Mouse (Mus musculus): ENCODE data around the gene Nfia. TPM values are rescaled to one million over a fixed set of nuclear protein-coding genes. Genes with fewer than 3 reads are reported as not detected.

The Nfia gene
- total RNA-seq, 1 experiment from 2014 or later = 206 TPM

DNA sequence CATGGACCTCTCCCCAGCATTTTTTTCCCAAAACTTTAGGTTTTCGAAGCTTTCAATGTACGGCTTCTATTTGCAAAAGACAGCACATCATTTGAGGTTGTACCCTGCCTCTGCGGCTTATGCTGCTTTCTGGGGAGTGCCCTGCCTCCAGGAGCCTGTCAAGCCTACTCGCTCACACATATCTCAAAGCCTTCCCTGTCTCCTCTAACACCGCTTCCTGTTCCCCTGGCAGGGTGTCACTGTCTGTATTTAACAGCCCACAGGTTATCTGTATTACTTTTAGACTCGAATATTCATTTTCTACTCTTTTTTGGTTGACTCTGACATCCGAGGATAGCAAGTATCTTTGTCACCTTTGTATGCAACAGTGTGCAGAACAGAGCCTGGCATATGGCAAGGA lies 304.1 kb downstream of the Nfia start:
- no peak for DNase-seq

GRCm38 (mm10) chr4:98080586-98080985 lies 308.1 kb downstream of the Nfia start:
- DNase-seq = no peak

DNA sequence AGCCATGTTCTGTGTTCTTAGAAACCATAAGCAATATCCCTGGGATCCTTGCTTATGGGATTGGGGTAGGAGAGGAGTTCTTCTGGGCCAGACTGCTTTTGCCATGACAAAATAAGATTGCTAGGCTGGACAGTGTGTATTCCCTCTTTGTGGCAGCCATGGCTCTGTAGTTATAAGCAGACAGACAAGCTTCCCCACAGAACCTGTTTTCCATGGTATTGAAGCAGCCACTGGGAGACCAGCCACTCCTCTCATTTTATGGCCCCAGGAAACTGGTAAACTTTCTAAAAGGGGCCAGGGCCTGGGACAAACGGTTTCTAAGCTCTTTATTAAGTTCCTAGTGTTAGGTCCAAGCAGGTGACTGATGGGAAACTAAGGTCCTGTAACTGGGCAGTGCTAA lies 309.4 kb downstream of the Nfia start:
- no peak for DNase-seq

DNA sequence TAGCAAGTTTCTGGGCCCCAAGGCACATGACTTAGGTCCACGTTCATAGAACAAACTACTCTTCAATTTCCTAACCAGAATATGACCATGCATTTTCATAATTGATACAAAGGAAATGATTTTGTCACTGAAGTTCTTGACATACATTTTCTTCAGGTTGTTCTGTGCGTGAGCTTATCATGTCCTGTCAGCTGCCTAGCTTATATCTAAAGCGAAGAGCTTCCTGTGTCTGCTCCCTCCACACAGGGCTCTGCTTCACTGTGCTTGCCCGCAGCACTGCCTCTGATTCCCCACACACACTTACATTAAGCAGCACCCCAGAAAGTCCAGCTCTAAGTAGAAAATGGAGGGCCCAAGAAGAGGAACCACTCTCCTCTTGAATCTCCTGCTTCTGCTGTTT lies 310.0 kb downstream of the Nfia start:
- DNase-seq = no peak

- no peak for DNase-seq
Observed at GRCm38 (mm10) chr4:98085060-98085459, 312.5 kb downstream of the Nfia start.

- no peak for DNase-seq
Observed at GRCm38 (mm10) chr4:98086976-98087375, 314.4 kb downstream of the Nfia start.

- DNase-seq = no peak
Observed at GRCm38 (mm10) chr4:98089985-98090384, 317.5 kb downstream of the Nfia start.

GRCm38 (mm10) chr4:98090586-98090985 lies 318.1 kb downstream of the Nfia start:
- DNase-seq = no peak

GRCm38 (mm10) chr4:98091368-98091827 lies 318.9 kb downstream of the Nfia start:
- peak; percentile 30 for DNase-seq

DNA sequence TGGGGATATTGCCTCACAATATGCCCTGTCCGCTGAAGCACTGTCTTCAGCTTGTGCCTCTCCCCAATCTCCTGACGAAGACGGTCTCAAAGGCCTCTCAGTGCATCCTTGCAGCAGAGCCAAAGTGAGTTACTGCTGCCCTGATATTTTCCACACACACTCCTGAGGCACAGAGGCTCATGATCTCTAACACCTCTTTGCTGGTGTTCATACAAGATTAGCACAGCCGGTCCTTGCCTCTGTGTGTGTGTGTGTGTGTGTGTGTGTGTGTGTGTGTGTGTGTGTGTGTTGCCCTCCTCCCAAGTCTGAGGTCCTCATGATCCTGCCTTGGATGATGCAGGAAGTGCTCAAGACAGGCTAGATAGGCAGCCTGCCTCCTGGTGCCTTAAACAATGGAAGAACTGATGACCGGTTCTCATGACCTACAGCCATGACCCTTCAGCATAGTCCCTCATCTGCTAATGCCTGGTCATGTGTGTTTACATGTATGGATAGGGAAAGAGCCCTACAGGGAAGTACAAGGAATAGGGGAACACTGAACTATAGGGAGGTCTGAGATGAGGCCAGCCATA lies 319.5 kb downstream of the Nfia start:
- no peak for DNase-seq

DNA sequence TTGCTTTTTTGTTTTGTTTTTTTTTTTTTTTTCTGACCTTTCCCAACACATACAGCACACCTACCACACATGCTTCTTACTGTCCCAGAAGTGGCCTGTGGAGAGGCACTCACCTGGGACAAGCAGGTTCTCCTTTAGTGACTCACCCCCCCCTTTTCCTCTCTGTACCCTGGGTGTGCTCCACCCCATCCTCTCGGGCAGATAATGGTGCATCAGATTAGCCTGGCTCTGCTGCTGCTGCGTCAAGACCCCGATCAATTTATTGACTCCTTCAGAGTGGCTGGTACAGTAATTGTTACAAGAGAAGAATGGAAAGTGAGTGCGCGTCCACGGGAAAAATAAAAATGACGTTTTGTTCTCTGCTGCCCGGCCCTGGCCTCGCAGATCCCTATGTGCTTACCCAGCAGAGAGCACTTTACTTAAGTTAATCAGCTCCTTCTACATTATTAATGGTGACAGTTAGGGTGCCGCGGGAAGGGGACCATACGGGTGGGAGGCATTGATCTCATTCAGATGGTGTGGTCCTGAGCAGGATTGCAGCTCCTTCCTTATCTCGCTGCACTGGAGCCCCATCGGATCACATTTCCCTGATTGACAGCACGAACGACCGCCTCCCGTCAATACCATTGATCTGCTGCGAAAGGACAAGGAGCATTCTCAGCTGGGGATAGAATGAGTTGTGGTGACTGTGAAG lies 321.7 kb downstream of the Nfia start:
- DNase-seq = no peak

GRCm38 (mm10) chr4:98095060-98095459 lies 322.5 kb downstream of the Nfia start:
- DNase-seq = no peak

- DNase-seq = no peak
Observed at GRCm38 (mm10) chr4:98097013-98097566, 324.6 kb downstream of the Nfia start.

DNA sequence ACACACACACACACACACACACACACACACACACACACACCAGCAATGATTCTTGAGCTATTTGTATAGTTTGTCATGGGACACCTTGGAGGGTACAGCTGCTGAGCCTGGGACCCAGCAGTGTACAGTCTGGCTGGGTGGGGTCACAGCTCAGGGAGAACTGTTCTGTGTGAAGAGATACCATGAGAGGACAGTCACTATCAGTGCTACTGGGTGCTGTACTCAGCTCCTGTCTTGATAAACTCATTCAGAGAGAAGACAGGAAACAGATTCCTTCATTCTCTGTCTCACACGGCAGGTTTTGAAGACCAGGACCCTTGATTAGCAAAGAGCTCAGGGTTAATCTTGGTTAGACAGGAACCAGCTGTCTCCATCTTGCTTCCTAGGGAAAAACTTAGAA lies 326.1 kb downstream of the Nfia start:
- no peak for DNase-seq

DNA sequence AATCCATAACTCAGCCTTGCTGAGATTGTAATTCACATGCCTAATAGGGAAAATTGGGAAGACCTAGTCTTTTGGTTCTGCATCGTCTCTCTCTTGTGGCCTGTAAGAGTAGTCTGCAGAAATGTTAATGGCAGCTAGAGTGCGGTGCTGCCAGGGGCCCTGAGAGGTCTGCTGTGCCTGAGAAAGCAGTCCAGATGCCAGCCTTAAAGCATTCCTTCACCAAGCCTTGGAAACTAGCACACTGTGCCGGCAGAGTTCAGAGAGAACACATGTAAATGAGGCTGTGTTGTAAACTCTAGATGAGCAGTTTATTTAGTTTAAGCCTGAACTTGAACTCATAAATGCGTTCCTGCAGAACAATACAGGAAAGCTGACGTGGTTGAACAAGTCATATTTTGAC lies 326.9 kb downstream of the Nfia start:
- no peak for DNase-seq

GRCm38 (mm10) chr4:98101153-98102096 lies 328.9 kb downstream of the Nfia start:
- DNase-seq = no peak

DNA sequence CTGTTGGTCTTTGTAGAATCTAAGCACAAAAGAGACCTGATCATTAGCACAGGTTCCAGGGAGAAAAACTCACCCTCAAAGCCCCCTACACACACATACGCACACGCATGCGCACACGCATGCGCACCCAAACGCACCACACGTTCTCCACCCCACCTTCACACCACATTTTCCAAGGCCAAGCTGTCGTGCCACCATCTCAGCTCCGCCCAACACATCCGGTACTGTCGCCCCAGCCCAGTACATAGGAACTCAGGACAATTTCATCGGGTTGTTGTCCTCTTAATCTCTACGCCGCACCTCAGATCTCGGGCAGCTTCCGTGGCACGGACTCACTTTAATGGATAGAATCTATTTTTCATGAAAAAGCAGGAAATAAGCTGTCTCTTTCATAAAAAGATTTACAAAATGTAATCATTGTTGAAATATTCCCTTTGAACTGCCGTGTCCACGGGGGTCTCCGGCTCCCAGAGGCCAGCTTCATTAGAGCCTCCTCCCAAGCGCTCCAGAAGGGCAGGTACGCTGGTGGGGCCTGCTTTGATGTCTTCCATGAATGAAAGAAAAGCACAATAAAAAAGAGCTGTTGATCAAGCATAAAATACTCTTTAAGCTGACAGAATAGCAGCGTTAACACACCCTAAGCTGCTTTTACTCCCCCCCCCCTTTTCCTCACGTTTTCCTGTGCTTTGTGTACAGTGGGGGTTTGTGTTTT lies 330.2 kb downstream of the Nfia start:
- no peak for DNase-seq

DNA sequence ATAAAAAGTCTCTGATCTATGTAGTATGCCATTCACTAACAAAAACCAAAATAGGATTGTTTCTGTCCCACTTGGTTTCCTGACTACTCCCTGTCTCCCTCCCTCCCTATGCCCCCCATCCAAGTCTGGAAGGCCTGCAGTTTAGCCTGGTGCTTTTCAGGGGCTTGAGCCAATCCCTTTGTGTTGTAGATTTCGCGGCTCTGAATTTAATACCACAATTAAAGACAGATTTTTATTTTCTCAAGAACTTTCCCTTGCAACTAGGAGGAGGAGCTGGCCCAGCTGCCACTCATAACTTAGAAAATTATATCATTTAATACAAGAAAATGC lies 330.8 kb downstream of the Nfia start:
- no peak for DNase-seq

- peak; percentile 52 for DNase-seq
Observed at GRCm38 (mm10) chr4:98104161-98104560, 331.6 kb downstream of the Nfia start.

- DNase-seq = no peak
Observed at GRCm38 (mm10) chr4:98104911-98105702, 332.6 kb downstream of the Nfia start.

- no peak for DNase-seq
Observed at GRCm38 (mm10) chr4:98105971-98106370, 333.4 kb downstream of the Nfia start.

Measured in adrenal gland, postnatal 25 days (tissue).